Mouse (Mus musculus): ENCODE results near the gene 1700007K13Rik. TPM values are rescaled to one million over a fixed set of nuclear protein-coding genes. Genes with fewer than 3 reads are reported as not detected.

The 1700007K13Rik gene
- polyA plus RNA-seq, 1 experiment from 2014 or later, result not detected

GRCm38 (mm10) chr2:28433512-28433911 is 32.6 kb downstream of the 1700007K13Rik start:
- H3K36me3 ChIP-seq, result no peaks in the 10 kb centered on the region
- no peak overlapping the region for H3K4me3 ChIP-seq (replicated peaks)
- 20% methylated on average over 1 of the region's 2 CpGs for WGBS
- H3K9ac ChIP-seq, result no peak overlapping the region
- no peaks in the 10 kb centered on the region for H3K27me3 ChIP-seq (replicated peaks)
- no peak for ATAC-seq
- H3K9me3 ChIP-seq, result no peaks in the 10 kb centered on the region
- H3K27ac ChIP-seq, result no peak overlapping the region
- 0 out of 2 replicates have a peak, but pooled peaks cover 3% of the 10 kb centered on the region for H3K4me1 ChIP-seq (replicated peaks)
- no peak overlapping the region for H3K4me2 ChIP-seq (replicated peaks)

- no peak overlapping the region for H3K27ac ChIP-seq
- 0 out of 2 replicates have a peak, but pooled peaks cover 3% of the 10 kb centered on the region for H3K4me1 ChIP-seq (replicated peaks)
- H3K9ac ChIP-seq, result no peak overlapping the region
- ATAC-seq, result no peak
- no peak overlapping the region for H3K4me3 ChIP-seq (replicated peaks)
- H3K4me2 ChIP-seq (replicated peaks), result no peak overlapping the region
- 15% methylated on average over 1 of the region's 1 CpGs for WGBS
- no peaks in the 10 kb centered on the region for H3K9me3 ChIP-seq
- no peaks in the 10 kb centered on the region for H3K27me3 ChIP-seq (replicated peaks)
- H3K36me3 ChIP-seq, result no peaks in the 10 kb centered on the region
These were observed 33.3 kb downstream of the 1700007K13Rik start for GRCm38 (mm10) chr2:28432811-28433210.

GRCm38 (mm10) chr2:28430846-28431245 is 35.3 kb downstream of the 1700007K13Rik start:
- no peak overlapping the region for H3K4me2 ChIP-seq (replicated peaks)
- H3K27ac ChIP-seq, result no peak overlapping the region
- no peaks in the 10 kb centered on the region for H3K36me3 ChIP-seq
- no peak overlapping the region for H3K9ac ChIP-seq
- H3K27me3 ChIP-seq (replicated peaks), result no peaks in the 10 kb centered on the region
- no peak overlapping the region for H3K4me3 ChIP-seq (replicated peaks)
- WGBS, result 27% methylated on average over 6 of the region's 6 CpGs
- no peak for ATAC-seq
- H3K4me1 ChIP-seq (replicated peaks), result 0 out of 2 replicates have a peak, but pooled peaks cover 3% of the 10 kb centered on the region
- H3K9me3 ChIP-seq, result no peaks in the 10 kb centered on the region

- WGBS, result 84% methylated on average over 6 of the region's 6 CpGs
- ATAC-seq, result no peak
These were observed 38.9 kb downstream of the 1700007K13Rik start for GRCm38 (mm10) chr2:28427226-28427625.

GRCm38 (mm10) chr2:28423167-28423566 is 43.0 kb downstream of the 1700007K13Rik start:
- H3K4me2 ChIP-seq (replicated peaks), result no peak overlapping the region
- WGBS, result 36% methylated on average over 3 of the region's 3 CpGs

More at GRCm38 (mm10) chr2:28427226-28427625, 38.9 kb downstream of the 1700007K13Rik start:
- Histone ChIP-seq H3K4me3 (replicated peaks) (no peak overlapping the region), H3K36me3 (no peaks in the 10 kb centered on the region), H3K9me3 (no peaks in the 10 kb centered on the region), H3K9ac (no peak overlapping the region), H3K27me3 (replicated peaks) (no peaks in the 10 kb centered on the region), H3K27ac (no peak overlapping the region), H3K4me2 (replicated peaks) (no peak overlapping the region), H3K4me1 (replicated peaks) (no peaks in the 10 kb centered on the region)

GRCm38 (mm10) chr2:28419898-28420297 is 46.2 kb downstream of the 1700007K13Rik start:
- peak; percentile 68 for ATAC-seq
- 29% methylated on average over 4 of the region's 4 CpGs for WGBS

More at GRCm38 (mm10) chr2:28423167-28423566, 43.0 kb downstream of the 1700007K13Rik start:
- Histone ChIP-seq H3K9me3 (no peaks in the 10 kb centered on the region), H3K4me3 (replicated peaks) (no peak overlapping the region), H3K27ac (no peak overlapping the region), H3K4me1 (replicated peaks) (no peaks in the 10 kb centered on the region), H3K36me3 (no peaks in the 10 kb centered on the region), H3K9ac (no peak overlapping the region), H3K27me3 (replicated peaks) (no peaks in the 10 kb centered on the region)
- no peak for ATAC-seq

GRCm38 (mm10) chr2:28418034-28418433 is 48.1 kb downstream of the 1700007K13Rik start:
- H3K4me2 ChIP-seq (replicated peaks), result no peak overlapping the region
- ATAC-seq, result peak; percentile 53; the same call in 1 of the 2 replicates
- no peaks in the 10 kb centered on the region for H3K4me1 ChIP-seq (replicated peaks)
- no peaks in the 10 kb centered on the region for H3K36me3 ChIP-seq
- H3K27ac ChIP-seq, result no peak overlapping the region
- WGBS, result 39% methylated on average over 2 of the region's 2 CpGs
- H3K4me3 ChIP-seq (replicated peaks), result no peak overlapping the region
- H3K9ac ChIP-seq, result no peak overlapping the region
- H3K9me3 ChIP-seq, result no peaks in the 10 kb centered on the region
- no peaks in the 10 kb centered on the region for H3K27me3 ChIP-seq (replicated peaks)

More at GRCm38 (mm10) chr2:28419898-28420297, 46.2 kb downstream of the 1700007K13Rik start:
- H3K4me3 ChIP-seq (replicated peaks), result no peak overlapping the region
- no peaks in the 10 kb centered on the region for H3K36me3 ChIP-seq
- no peak overlapping the region for H3K4me2 ChIP-seq (replicated peaks)
- no peaks in the 10 kb centered on the region for H3K4me1 ChIP-seq (replicated peaks)
- no peak overlapping the region for H3K27ac ChIP-seq
- H3K9me3 ChIP-seq, result no peaks in the 10 kb centered on the region
- no peaks in the 10 kb centered on the region for H3K27me3 ChIP-seq (replicated peaks)
- no peak overlapping the region for H3K9ac ChIP-seq

GRCm38 (mm10) chr2:28416511-28416910 is 49.6 kb downstream of the 1700007K13Rik start:
- H3K9me3 ChIP-seq, result no peaks in the 10 kb centered on the region
- H3K27me3 ChIP-seq (replicated peaks), result no peaks in the 10 kb centered on the region
- no peaks in the 10 kb centered on the region for H3K36me3 ChIP-seq
- no peaks in the 10 kb centered on the region for H3K4me1 ChIP-seq (replicated peaks)
- H3K4me3 ChIP-seq (replicated peaks), result no peak overlapping the region
- WGBS, result 91% methylated on average over 1 of the region's 1 CpGs
- no peak overlapping the region for H3K4me2 ChIP-seq (replicated peaks)
- no peak for ATAC-seq
- no peak overlapping the region for H3K27ac ChIP-seq
- no peak overlapping the region for H3K9ac ChIP-seq

GRCm38 (mm10) chr2:28415387-28416024 is 50.6 kb downstream of the 1700007K13Rik start:
- Histone ChIP-seq H3K27ac (no peak overlapping the region), H3K9me3 (no peaks in the 10 kb centered on the region), H3K4me3 (replicated peaks) (no peak overlapping the region), H3K27me3 (replicated peaks) (no peaks in the 10 kb centered on the region), H3K36me3 (no peaks in the 10 kb centered on the region), H3K9ac (no peak overlapping the region), H3K4me2 (replicated peaks) (no peak overlapping the region), H3K4me1 (replicated peaks) (no peaks in the 10 kb centered on the region)
- WGBS, result 67% methylated on average over 10 of the region's 10 CpGs
- ATAC-seq, result no peak

- no peaks in the 10 kb centered on the region for H3K36me3 ChIP-seq
- 89% methylated on average over 5 of the region's 5 CpGs for WGBS
- no peaks in the 10 kb centered on the region for H3K27me3 ChIP-seq (replicated peaks)
- no peak overlapping the region for H3K4me2 ChIP-seq (replicated peaks)
- H3K9ac ChIP-seq, result no peak overlapping the region
- ATAC-seq, result no peak
- H3K4me3 ChIP-seq (replicated peaks), result no peak overlapping the region
- no peak overlapping the region for H3K27ac ChIP-seq
- H3K9me3 ChIP-seq, result no peaks in the 10 kb centered on the region
- no peaks in the 10 kb centered on the region for H3K4me1 ChIP-seq (replicated peaks)
These were observed 51.4 kb downstream of the 1700007K13Rik start for GRCm38 (mm10) chr2:28414757-28415137.

- H3K27ac ChIP-seq, result no peak overlapping the region
- no peak for ATAC-seq
- H3K9me3 ChIP-seq, result no peaks in the 10 kb centered on the region
- H3K9ac ChIP-seq, result no peak overlapping the region
- no peak overlapping the region for H3K4me2 ChIP-seq (replicated peaks)
- WGBS, result 88% methylated on average over 5 of the region's 5 CpGs
- no peaks in the 10 kb centered on the region for H3K27me3 ChIP-seq (replicated peaks)
- H3K36me3 ChIP-seq, result no peaks in the 10 kb centered on the region
- H3K4me3 ChIP-seq (replicated peaks), result no peak overlapping the region
- no peaks in the 10 kb centered on the region for H3K4me1 ChIP-seq (replicated peaks)
These were observed 51.9 kb downstream of the 1700007K13Rik start for GRCm38 (mm10) chr2:28414116-28414756.

GRCm38 (mm10) chr2:28412936-28413335 is 53.2 kb downstream of the 1700007K13Rik start:
- 86% methylated on average over 6 of the region's 6 CpGs for WGBS

More at GRCm38 (mm10) chr2:28412936-28413335, 53.2 kb downstream of the 1700007K13Rik start:
- Histone ChIP-seq H3K4me3 (replicated peaks) (no peak overlapping the region), H3K27ac (no peak overlapping the region), H3K9ac (no peak overlapping the region), H3K4me1 (replicated peaks) (no peaks in the 10 kb centered on the region), H3K9me3 (no peaks in the 10 kb centered on the region), H3K36me3 (no peaks in the 10 kb centered on the region), H3K27me3 (replicated peaks) (no peaks in the 10 kb centered on the region), H3K4me2 (replicated peaks) (no peak overlapping the region)
- ATAC-seq, result no peak
